Mouse (Mus musculus) common myeloid progenitor, adult 5-6 weeks (primary cell): Measurements from ENCODE around the gene Adgrv1. TPM values are rescaled to one million over a fixed set of nuclear protein-coding genes. Genes with fewer than 3 reads are reported as not detected.
"Not testable (repeated sequence)": the region's sequence is repeated elsewhere in the genome, so short reads cannot be mapped to it uniquely, and the experiment has no call there.

Source experiments
- ATAC-seq: replicated peaks from 2 replicates; pipeline ENCODE4 v1.8.0; 2016; ENCODE audit warnings: low read depth, mild to moderate bottlenecking, moderate TSS enrichment, inconsistent platforms; ENCODE audit not compliant: poor library complexity, severe bottlenecking
- total RNA-seq: library from RNA; stranded (forward); fragments of 200-1000, 187-1606 nt; gene quantifications from 2 replicates; pipeline ENCODE4 v1.2.3, GENCODE M21; 2017

The Adgrv1 gene
- total RNA-seq: not detected in 2 replicates

GRCm38 (mm10) chr13:81632720-81633415 lies at the start of gene Adgrv1:
Gene Adgrv1, minus strand, starts transcription at chr13:81633154.
- peak; percentile 46 for ATAC-seq

GRCm38 (mm10) chr13:81675333-81675732 lies 42.4 kb upstream of the Adgrv1 start:
- ATAC-seq: no peak

- ATAC-seq: no peak
Observed at GRCm38 (mm10) chr13:81667713-81668112, 34.8 kb upstream of the Adgrv1 start.

DNA sequence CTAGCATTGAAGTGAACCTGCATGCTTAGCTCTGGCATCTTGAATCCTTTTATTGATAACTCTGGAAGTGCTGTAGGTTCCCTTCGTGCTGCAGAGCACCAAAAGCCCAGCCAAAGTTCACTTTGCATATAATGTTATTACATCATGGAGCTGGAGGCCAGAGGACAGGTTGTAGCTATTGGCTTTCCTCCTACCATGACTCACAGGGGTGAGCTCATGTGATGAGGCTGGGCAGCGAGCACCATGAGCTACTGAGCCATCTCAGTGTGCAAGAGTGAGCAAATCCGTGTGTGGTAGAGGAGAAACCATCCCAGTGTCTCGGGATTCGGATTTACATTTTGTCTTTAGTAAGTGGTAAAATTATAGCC lies 31.4 kb upstream of the Adgrv1 start:
- ATAC-seq: no peak

DNA sequence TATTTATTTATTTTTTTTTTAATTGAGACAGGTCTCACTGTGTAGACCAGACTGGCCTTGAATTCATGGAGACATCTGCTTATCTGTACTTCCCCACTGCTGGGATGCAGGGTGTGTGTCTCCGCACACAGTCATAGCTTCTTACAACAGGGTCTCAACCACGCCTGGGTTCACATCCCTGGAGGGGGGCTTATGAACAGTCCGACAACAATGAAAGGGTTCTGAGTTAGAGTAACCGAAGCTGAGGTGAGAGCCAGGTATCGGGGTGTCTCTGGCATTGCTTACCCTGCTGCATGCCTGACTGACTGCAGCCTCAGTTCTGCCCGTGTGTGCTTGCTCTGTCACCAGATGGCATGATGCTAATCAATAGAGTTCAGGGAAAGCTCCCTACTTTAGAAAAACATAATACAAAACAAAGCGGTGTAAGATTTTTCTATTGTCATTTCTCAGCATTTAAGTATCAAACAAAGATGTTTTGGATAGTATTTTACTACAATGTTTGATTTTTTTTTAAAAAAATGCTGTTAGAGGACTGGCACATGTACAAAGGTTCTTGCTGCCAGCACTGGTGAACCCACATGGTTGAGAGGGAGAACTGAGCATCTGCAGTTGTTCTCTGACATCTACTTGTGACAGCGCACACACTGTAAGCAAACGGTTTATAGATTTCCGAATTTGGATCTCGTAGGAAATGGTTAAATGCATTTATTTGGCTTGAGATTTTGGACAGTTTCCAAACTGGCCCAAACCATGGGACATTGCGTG lies 30.8 kb upstream of the Adgrv1 start:
- ATAC-seq: no peak

- ATAC-seq: no peak; the same call in 1 of the 2 replicates
Observed at GRCm38 (mm10) chr13:81658053-81658752, 25.2 kb upstream of the Adgrv1 start.

DNA sequence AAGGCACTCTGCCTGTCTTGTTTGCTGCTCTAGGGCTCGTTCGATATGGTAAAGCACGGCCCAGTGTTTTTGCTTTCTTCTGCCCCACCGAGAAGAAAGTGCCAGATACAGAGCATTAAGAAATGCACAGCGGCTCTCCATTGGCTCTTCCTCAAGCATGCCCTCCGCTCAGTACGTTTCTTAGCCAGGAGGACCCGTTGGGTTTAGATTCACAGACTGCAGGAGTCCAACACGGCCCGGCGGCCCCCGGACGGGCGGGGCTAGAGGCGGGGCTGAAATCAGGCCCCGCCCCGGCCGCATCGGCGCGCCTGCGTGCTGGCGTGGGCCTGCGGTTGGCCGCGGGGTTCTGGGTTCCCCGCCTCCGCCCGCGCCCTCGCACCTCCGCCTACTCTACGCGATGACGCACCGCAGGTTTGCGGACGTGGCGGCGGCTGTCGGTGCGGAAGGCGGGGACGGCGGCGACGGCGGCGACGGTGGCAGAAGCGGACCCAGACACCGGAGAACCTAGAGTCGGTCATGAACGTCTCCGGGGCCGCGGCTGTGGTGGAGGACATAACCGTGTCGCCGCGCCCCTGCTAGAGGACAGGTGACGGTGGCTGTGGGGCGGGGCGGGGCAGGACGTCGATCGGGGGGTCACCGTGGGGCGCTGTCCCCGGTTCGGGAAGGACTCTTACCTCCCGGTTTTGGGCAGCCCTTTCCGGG lies 24.5 kb upstream of the Adgrv1 start, which contains the start of gene Lysmd3:
TSS of gene Lysmd3 (plus strand) at position 313 of the 702 bp plus-strand sequence.
- peak; percentile 85 for ATAC-seq

DNA sequence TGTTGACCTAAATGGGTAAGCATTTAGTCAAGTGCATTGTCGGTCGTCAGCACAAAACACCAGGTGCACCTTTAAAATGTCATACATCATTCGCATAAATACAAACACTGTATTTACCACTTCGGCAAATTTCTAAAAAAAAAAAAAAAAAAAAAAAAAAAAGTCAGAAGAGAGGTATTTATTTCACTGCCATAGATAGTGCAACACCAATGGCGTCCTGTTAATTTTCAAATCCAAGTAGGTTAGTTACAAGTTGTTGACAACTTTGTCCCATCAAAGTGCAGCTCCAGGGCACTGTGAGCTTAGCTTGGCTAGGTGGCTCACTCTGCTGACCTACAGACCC lies 24.0 kb upstream of the Adgrv1 start:
- no peak for ATAC-seq

GRCm38 (mm10) chr13:81656091-81656850 lies 23.3 kb upstream of the Adgrv1 start:
- ATAC-seq: no peak

GRCm38 (mm10) chr13:81650382-81650781 lies 17.4 kb upstream of the Adgrv1 start:
- not testable (repeated sequence) for ATAC-seq

GRCm38 (mm10) chr13:81646348-81646747 lies 13.4 kb upstream of the Adgrv1 start:
- ATAC-seq: no peak

DNA sequence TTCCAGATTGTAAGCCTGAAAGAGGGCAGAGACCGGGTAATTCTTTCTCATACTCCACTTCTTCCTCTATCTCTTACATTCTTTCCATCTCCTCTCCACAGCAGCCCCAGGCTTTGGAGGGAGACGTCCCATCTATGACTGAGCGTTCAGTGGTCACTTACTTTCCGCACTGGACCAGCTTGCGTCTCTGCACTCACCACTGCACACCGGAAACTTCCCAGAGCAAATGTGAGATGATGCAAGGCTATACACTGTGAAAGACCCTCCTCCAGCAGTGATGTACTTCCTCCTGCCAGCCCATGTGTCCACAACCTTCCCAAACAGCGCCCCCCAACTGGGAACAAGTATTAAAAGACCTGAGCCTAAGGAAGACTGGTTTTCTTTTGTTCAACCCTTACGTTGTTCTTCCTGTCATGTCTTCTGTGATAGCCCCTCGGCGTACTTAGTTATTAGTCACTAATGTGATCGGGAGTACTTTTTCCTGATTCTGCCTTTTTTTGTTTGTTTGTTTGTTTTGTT lies 11.2 kb upstream of the Adgrv1 start:
- ATAC-seq: no peak

- ATAC-seq: peak; percentile 59
Observed at GRCm38 (mm10) chr13:81642491-81643149, 9.7 kb upstream of the Adgrv1 start.

- ATAC-seq: peak; percentile 67
Observed at GRCm38 (mm10) chr13:81641289-81642045, 8.5 kb upstream of the Adgrv1 start.

GRCm38 (mm10) chr13:81640881-81641280 lies 7.9 kb upstream of the Adgrv1 start:
- no peak for ATAC-seq

- no peak for ATAC-seq
Observed at GRCm38 (mm10) chr13:81639624-81640023, 6.7 kb upstream of the Adgrv1 start.

DNA sequence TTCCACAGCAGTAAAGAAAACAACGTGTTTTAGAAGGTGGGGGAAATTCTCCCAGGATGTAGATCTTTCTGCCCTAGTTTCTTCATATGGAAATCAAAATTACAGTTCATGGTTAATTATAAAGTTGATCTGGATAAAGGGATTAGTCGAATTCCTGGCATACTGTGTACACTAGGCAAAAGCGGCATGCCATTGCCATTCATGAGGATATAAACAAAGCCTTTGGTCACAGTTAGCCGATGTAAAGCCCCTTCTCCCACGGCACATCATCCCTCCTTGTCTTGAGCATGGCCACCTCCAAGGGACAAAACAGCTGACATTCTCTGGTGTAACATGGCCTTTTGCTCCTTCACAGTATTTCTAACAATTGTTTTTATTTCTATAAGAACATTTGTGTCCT lies 2.4 kb downstream of the Adgrv1 start:
- ATAC-seq: no peak

- ATAC-seq: peak; percentile 84
Observed at GRCm38 (mm10) chr13:81629395-81629794, 3.6 kb downstream of the Adgrv1 start.
